Mouse (Mus musculus): ENCODE measurements around the gene Chfr. TPM values are rescaled to one million over a fixed set of nuclear protein-coding genes. Genes with fewer than 3 reads are reported as not detected.
"Not testable (repeated sequence)": the region's sequence is repeated elsewhere in the genome, so short reads cannot be mapped to it uniquely, and the experiment has no call there.

Gene Chfr
- total RNA-seq, 2 experiments from 2014 or later, result 46.5 to 61.0 TPM

DNA sequence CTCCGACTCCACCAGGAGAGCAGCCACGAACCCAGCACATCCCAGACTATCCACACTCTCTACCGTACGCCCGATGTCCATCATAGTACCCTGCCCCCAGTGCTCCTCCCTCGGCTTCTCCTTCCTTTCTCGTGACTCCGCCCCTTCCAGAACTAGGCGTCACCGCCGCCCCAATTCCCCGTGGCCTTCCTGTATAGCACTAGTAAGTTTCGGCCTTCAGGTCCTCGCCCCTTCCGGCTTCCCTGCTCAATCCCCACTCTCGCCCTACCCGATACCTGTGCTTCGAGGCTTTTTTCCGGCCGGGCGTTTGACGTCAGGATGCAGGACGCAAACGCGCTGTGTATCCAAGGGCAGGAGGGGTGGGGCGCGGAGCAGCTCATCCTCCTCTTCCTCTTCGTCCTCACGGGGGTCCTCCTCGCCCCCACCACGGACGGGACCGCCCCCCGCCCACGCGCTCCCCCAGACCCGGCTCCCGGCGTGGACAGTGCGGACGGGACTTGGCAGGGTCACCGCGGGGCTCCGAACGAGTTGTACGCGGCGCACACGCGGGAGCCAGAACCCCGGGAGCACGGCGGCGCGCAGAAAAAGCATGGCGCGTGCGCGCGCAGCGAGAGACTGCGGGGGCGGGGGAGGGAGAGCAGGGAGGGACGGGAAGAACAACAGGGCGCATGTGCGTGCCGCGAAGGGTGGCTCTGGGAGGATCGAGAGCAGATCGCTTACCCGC lies 27.9 kb upstream of the Chfr start, which contains the start of gene Gtpbp6:
Gene Gtpbp6 (minus strand): TSS at position 617 of the 724 bp plus-strand sequence.
- peak; percentile 84 to 94 for DNase-seq (ENCODE audit: extremely low spot score in 1 of 2, low spot score in 1 of 2)

DNA sequence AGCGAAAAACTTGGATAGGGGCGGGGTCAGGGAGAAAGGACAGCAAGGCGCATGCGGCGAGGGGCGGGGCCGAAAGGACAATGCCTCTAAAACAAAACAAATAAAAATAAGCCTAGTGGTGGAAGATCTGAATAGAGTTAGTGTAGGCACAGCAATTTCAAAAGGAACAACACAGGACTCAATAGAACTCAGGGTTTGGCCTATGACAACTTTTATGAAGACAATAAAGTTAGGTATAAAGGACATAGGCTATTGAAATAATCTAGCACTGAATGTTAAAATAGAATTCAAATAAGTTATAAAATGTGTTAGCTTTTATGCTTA lies 27.4 kb upstream of the Chfr start:
- DNase-seq (ENCODE audit: extremely low spot score in 1 of 2, low spot score in 1 of 2), result no peak

DNA sequence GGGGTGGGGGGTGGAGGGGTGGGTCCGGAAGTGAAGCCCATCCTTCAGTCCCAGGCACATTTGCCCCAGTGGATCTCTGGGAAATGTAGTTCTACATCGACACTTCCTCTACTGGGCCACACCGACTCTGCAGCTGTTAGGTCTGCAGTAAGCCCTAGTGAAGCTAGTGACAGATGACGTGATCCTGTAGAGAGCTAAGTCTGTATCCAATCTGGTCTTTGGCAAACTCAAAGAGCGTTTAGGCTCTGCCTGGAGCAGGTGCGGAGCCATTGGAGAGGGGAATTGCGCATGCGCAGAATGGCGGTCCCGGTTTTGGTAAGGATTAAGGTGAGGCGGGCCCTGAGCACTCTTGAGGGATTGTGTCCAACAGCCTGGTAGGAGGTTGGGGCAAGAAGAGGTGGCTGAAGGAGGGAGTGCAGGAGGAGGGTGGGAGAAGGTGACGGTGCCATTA lies 25.6 kb upstream of the Chfr start, which contains the start of gene Zfp605:
Gene Zfp605 (plus strand): TSS at position 102 of the 451 bp plus-strand sequence.
- DNase-seq (ENCODE audit: extremely low spot score in 1 of 2, low spot score in 1 of 2), result peak; percentile 91 to 92

DNA sequence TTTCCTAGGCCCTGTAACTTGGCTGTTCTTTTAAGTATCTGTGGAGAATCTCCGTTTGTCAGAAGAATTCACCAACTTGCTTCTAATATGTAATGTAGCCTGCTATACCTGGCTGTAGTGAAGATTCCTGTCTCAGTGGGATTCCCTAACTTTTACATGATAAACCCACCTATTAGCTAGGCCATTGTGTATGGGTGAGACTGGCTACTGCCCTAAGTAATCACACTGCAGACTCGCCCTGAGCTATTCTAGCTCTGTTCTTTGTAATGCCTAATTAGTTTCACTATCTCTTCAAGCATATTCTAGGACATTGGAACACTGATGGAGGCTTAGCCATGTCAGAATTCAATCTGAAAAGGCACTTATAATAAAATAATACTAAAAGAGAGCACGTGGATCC lies 13.3 kb upstream of the Chfr start:
- DNase-seq (ENCODE audit: extremely low spot score in 1 of 2, low spot score in 1 of 2), result not testable (repeated sequence)

DNA sequence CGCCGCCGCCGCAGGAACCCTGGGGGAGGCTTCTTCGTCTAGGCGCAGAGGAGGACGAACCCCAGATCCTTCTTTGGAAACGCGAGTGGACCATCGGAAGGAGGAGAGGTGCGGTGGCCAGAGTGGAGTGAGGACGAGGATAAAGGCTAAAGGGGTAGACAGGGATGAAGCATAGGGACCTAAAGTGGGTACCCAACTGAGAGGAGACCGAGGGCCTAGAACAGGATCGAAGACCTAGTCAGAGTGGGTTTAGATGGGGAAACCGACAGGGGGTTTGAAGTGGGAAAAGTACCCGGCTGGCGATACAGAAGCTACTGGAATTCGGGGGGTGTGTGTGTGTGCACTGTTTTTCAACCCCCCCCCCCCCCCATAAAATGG lies 434 bp downstream of the Chfr start:
- no peak for DNase-seq (ENCODE audit: extremely low spot score in 1 of 2, low spot score in 1 of 2)

DNA sequence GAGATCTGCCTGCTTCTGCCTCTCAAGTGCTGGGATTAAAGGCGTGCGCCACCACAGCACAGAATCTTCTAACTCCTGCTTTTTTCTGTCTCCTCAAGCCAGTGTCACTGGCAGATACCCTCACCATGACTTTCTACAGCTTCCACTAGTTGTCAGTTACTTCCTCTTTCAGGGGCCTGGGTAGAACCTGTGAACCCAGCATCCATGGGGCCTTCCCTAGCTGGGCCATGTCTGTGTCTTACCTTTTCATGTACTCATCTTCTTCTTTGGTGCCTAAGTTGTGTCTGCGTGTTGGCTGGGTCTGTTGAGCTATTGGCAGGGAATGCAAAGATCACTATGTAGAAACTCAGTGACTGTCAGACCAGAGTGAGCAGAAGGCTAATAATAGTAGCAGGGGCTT lies 2.2 kb downstream of the Chfr start:
- DNase-seq (ENCODE audit: extremely low spot score in 1 of 2, low spot score in 1 of 2), result no peak

DNA sequence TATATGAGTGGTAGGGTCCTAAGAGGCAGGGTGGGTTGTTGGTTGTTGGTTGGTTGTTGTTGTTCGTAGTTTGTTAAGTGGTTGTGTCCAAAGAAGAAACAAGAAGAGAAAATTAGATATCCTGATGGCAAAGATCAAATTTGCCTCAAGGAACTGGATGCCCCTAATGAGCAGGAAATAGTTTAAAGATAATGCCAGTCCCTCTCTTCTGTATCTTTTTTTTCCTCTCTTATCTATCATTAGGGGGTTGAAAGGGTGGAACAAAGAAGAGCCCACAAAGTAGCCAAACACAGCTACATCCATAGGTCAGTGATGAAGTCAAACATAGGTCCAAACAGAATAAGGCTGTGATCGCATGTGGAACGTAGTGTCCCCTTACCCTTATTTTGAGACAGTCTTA lies 3.7 kb downstream of the Chfr start:
- no peak for DNase-seq (ENCODE audit: extremely low spot score in 1 of 2, low spot score in 1 of 2)

DNA sequence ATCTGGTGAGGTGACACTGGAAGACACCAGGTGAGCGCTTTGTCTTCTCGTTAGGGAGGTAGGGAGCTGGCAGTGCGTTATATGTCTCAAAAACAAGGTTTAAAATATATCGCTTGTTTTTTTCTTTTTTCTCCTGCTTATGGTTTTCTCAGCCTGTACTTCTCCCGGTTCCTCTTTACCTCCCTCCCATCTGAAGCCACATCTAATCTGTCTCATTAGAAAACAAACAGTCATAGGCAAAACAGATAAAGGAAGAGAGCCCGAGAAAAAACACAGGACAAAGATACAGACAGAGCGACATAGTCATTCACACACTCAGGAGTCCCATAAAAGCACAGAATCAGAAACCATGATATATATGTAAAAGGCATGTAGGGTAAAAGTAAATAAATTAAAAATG lies 4.8 kb downstream of the Chfr start:
- no peak for DNase-seq (ENCODE audit: extremely low spot score in 1 of 2, low spot score in 1 of 2)

DNA sequence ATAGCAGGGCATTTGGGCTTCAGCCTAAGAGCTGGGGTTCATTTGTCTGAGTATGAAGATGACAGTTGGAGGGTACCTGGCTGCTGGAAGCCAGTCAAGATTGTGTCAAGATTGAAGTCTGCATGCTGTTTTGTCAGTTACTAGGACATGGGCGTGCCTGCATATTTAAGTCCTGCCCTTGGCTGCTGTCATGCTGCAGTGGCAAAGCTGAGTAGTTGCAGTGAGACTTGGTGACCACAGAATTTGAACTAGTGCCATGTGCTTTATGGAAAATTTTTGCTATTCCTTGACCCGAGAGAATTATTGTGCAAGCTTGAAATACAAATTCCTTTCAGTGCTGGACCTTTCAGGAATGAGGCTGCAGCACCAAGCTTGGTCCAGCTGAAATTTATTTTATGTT lies 6.7 kb downstream of the Chfr start:
- DNase-seq (ENCODE audit: extremely low spot score in 1 of 2, low spot score in 1 of 2), result no peak

DNA sequence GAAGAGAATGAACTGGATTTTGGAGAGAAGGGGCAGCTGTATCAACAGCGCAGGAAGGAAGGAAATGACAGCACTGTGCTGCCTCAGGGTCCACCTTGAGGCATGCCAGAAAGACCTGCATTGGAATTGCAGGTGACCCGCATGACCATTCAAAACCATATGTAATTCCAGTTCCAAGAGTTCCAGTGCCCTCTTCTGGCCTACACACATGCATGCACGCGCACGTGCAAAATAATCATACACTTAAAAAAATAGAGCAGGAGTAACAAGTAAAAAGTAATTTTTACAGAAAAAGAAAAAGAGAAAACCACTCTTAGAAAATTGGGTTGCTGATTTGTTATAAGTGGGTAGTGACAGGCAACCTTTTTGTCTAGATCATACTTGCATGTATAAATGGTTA lies 7.4 kb downstream of the Chfr start:
- DNase-seq (ENCODE audit: extremely low spot score in 1 of 2, low spot score in 1 of 2), result no peak

DNA sequence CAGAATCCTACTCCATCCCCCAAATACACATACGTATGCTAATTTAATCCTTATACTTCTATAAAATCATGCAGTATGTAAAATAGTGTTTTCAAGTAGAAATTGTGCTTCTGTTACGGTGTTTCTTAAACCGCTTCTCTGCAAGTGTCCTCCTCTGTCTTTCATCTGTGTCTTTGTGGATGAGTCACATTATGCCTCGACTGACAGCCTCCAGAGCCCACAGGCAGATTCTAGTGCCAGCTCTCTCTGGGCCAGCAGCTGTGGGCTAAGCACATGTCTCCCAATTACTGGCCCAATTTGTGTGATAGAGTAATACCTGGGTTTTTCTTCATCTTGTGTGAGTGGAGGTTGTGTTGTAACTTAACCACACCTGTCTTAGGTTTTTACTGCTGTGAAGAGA lies 33.7 kb downstream of the Chfr start:
- no peak for DNase-seq (ENCODE audit: extremely low spot score in 1 of 2, low spot score in 1 of 2)

DNA sequence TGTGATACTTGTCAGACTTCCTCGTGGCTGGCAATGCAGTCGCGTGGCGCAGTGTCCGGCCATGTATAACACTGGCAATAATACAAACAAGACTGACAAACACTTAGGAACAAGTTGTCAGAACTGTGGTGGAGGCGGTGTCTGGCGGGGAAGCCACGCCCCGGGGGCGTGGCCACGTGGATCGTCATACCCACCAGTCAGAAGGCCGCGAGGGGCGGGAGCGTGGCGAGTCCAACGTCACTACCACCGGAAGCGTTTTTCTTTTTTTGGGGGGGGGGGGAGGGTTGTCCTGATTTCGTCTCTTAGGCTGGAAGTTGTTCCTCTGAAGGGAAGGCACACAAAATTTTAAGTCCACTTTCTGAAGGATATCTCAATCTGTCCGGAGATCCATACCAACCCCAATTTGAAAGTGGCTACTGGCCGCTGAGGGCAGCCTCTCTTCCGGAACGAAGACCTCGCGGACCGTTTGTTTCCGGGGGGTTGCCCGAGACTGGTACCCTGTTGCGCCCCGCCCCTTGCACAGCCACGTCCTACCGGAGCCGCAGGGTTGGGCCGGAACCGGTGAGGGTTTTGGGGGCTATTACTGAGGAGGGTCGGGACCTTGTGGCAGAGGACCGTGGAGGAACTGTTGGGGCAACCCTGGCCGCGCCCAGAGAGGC lies 40.8 kb downstream of the Chfr start, which contains the start of gene Golga3:
Gene Golga3 (plus strand): TSS at position 340 of the 659 bp plus-strand sequence.
- DNase-seq (ENCODE audit: extremely low spot score in 1 of 2, low spot score in 1 of 2), result peak; percentile 79 to 84

DNA sequence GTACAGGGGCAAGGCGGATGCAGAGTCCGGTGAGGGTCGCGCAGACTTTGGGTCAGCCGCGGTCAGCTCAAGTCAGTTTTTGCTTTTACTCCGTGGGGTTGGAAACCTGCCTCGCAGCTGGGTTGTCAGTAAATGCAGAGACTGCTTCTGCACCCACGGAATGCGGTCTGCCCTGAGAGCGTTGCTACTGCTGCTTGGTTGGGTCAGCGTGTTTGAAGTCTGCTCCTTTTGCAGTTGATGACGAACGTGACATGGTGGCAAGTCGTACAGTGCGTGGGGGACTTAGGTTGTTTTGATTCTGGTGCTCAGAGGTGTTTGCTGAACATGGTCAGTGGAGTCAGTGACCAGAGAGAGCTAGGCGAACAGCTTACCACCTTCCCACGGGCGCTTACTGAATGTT lies 41.4 kb downstream of the Chfr start:
- DNase-seq (ENCODE audit: extremely low spot score in 1 of 2, low spot score in 1 of 2), result no peak

DNA sequence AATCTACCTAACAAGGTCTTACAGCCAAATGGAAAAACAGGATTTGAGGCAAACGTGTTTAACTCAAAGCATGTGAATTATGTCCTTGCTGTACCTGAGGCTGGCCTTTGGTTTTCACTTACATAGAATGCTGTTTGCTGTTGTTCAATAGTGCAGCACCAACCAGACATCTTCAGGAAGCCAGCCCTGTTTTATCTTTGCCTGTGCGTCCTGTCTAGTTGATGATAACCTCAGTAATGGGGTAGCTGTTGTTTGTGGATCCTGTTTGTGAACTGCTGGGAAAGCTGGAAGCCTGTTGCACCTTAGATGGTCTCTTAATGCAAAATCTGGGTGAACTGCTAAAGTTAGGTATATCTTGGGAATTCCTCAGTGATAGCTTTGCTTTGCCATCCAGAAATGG lies 43.0 kb downstream of the Chfr start:
- no peak for DNase-seq (ENCODE audit: extremely low spot score in 1 of 2, low spot score in 1 of 2)

DNA sequence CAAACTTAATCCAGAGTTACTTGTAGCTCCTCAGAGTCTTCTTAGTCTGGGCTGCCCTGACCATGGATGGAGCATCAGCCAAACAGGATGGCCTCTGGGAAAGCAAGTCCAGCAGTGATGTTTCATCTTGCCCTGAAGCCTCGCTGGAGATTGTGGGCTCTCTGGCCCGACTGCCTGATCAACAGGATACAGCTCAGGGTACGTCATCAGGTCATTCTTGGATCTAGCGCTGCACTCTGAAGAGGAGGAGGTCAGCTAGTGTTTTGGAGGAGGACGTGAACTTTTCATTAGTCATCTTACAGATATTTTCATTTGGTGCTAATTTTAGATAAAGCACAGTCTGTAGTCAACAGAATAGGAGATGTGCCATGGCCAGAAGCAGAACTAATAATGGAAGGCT lies 46.1 kb downstream of the Chfr start:
- DNase-seq (ENCODE audit: extremely low spot score in 1 of 2, low spot score in 1 of 2), result no peak

DNA sequence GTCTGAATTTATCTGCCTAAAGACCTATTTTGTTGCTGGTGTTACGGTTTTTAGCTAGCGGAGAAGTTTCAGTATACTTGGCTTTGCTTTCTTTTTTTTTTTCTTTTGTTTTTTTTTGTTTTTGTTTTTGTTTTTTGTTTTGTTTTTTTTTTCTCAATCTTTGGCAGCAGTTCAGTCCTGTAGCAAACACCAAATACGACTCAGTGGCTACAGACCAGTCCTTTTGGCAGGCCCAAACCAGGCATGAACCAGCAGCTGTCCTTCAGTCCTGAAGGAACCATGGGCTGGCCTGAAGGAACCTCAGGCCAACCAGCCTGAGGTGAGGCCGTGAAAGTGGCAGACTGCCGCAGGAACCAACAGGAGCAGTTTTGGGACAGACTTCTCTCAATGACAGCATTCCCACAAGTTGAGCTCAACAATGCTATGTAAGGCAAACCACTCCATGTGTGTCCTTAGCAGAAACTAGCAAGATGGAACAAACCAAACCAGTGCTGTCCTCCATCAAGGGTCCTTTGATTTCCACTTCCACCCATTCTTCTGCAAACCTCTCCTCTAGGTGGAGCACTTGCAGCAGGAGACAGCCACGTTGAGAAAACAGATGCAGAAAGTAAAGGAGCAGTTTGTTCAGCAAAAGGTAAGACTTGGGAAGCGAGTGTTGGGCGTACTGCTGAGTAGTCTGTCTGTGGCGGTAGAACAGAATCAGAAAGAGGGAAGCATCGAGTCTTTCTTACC lies 67.7 kb downstream of the Chfr start:
- no peak for DNase-seq (ENCODE audit: extremely low spot score in 1 of 2, low spot score in 1 of 2)

DNA sequence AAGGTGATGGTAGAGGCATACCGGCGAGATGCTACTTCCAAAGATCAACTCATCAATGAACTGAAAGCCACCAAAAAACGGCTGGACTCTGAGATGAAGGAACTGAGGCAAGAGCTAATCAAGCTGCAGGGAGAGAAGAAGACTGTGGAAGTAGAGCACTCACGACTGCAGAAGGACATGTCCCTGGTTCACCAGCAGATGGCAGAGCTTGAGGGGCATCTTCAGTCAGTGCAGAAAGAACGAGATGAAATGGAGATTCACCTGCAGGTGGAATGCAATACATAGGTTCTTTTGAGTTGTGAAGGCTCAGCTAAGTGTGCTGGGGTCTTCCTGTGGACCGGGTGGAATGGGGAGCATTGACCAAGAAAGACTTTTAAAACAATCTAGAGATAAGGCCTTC lies 69.1 kb downstream of the Chfr start:
- DNase-seq (ENCODE audit: extremely low spot score in 1 of 2, low spot score in 1 of 2), result no peak

DNA sequence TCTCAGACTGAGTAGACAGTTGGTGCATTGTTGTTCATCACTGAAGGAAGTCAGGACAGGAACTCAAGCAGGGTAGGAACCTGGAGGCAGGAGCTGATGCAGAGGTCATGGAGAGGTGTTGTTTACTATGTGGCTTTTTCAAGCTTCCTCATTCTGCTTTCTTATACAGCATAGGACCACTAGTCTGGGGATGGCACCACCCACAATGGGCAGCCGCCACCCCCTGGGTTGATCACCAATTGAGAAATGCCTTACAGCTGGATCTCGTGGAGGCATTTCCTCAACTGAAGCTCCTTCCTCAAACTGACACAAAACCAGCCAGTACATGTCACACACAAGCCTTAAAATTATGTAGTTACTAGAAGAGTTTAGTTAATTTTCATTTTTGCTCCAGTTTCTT lies 75.7 kb downstream of the Chfr start:
- DNase-seq (ENCODE audit: extremely low spot score in 1 of 2, low spot score in 1 of 2), result no peak

DNA sequence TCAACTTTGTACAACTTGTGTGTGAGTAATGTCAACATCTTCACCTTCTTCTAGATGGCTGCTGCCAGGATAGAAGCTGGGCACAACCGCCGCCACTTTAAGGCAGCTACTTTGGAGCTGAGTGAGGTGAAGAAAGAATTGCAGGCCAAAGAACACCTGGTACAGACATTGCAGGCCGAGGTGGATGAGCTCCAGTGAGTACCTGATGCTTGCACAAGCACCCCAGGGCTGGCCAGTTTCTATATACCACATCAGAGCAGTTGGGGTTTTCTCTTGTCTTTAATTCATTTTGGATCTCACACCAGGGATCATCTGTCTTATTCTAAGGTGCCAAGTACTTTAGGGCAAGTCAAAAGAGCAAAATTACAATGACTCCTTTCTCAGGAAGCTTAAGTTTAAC lies 81.1 kb downstream of the Chfr start:
- no peak for DNase-seq (ENCODE audit: extremely low spot score in 1 of 2, low spot score in 1 of 2)

DNA sequence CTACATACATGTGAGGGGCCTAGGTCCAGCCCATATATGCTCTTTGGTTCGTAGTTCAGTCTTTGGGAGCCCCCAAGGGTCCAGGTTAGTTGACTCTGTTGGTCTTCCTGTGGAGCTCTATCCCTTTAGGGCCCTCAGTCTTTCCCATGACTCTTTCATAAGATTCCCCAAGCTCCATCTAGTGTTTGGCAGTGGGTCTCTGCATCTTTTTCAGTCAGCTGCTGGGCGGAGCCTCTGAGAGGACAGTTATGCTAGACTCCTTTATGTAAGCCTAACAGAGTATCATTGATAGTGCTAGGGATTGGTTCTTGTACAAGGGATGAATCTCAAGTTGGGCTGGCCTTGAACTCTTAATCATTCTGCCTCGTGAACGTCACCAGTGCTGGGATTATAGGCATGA lies 84.7 kb downstream of the Chfr start:
- DNase-seq (ENCODE audit: extremely low spot score in 1 of 2, low spot score in 1 of 2), result no peak
